Mouse (Mus musculus): ENCODE results near the gene Wtap.
A peak's percentile ranks its signal among the peaks of the same experiment; 100 is the strongest.
"Not testable (repeated sequence)": the region's sequence is repeated elsewhere in the genome, so short reads cannot be mapped to it uniquely, and the experiment has no call there.

The Wtap gene

GRCm38 (mm10) chr17:12994069-12994468, at the start of gene Wtap:
Wtap (minus strand) TSS chr17:12994169.
- no peak for DNase-seq (ENCODE audit: low spot score)

GRCm38 (mm10) chr17:13036627-13037192, 42.7 kb upstream of the Wtap start:
- not testable (repeated sequence) for DNase-seq (ENCODE audit: low spot score)

GRCm38 (mm10) chr17:13013316-13013715, 19.3 kb upstream of the Wtap start:
- DNase-seq (ENCODE audit: low spot score) = no peak

- no peak for DNase-seq (ENCODE audit: low spot score)
Observed at GRCm38 (mm10) chr17:13009887-13010286, 15.9 kb upstream of the Wtap start.

- DNase-seq (ENCODE audit: low spot score) = peak; percentile 47
Observed at GRCm38 (mm10) chr17:13008528-13008927, 14.6 kb upstream of the Wtap start.

GRCm38 (mm10) chr17:13007730-13008425, 13.9 kb upstream of the Wtap start:
- peak; percentile 100 for DNase-seq (ENCODE audit: low spot score)

GRCm38 (mm10) chr17:13006984-13007383, 13.0 kb upstream of the Wtap start:
- no peak for DNase-seq (ENCODE audit: low spot score)

GRCm38 (mm10) chr17:13006546-13006945, 12.6 kb upstream of the Wtap start, which contains the start of gene Sod2:
Sod2 (plus strand) TSS chr17:13006846.
- DNase-seq (ENCODE audit: low spot score) = not testable (repeated sequence)

GRCm38 (mm10) chr17:13004436-13004835, 10.5 kb upstream of the Wtap start:
- not testable (repeated sequence) for DNase-seq (ENCODE audit: low spot score)

GRCm38 (mm10) chr17:13002243-13002642, 8.3 kb upstream of the Wtap start:
- not testable (repeated sequence) for DNase-seq (ENCODE audit: low spot score)

GRCm38 (mm10) chr17:12999069-12999468, 5.1 kb upstream of the Wtap start:
- DNase-seq (ENCODE audit: low spot score) = no peak

GRCm38 (mm10) chr17:12997890-12998289, 3.9 kb upstream of the Wtap start:
- DNase-seq (ENCODE audit: low spot score) = no peak

- DNase-seq (ENCODE audit: low spot score) = peak; percentile 67
Observed at GRCm38 (mm10) chr17:12996345-12996744, 2.4 kb upstream of the Wtap start.

- peak; percentile 95 for DNase-seq (ENCODE audit: low spot score)
Observed at GRCm38 (mm10) chr17:12992470-12992991, 1.4 kb downstream of the Wtap start.

GRCm38 (mm10) chr17:12991635-12992358, 2.2 kb downstream of the Wtap start:
- peak; percentile 94 for DNase-seq (ENCODE audit: low spot score)

GRCm38 (mm10) chr17:12991194-12991634, 2.8 kb downstream of the Wtap start:
- DNase-seq (ENCODE audit: low spot score) = no peak

GRCm38 (mm10) chr17:12990567-12991145, 3.3 kb downstream of the Wtap start:
- no peak for DNase-seq (ENCODE audit: low spot score)

GRCm38 (mm10) chr17:12988096-12988495, 5.9 kb downstream of the Wtap start:
- not testable (repeated sequence) for DNase-seq (ENCODE audit: low spot score)

GRCm38 (mm10) chr17:12983988-12984387, 10.0 kb downstream of the Wtap start:
- DNase-seq (ENCODE audit: low spot score) = no peak

- no peak for DNase-seq (ENCODE audit: low spot score)
Observed at GRCm38 (mm10) chr17:12978546-12978945, 15.4 kb downstream of the Wtap start.

- DNase-seq (ENCODE audit: low spot score) = no peak
Observed at GRCm38 (mm10) chr17:12973851-12974250, 20.1 kb downstream of the Wtap start.

- DNase-seq (ENCODE audit: low spot score) = no peak
Observed at GRCm38 (mm10) chr17:12967173-12967572, 26.8 kb downstream of the Wtap start.

All from testis, postnatal 10 days (tissue).